Mouse (Mus musculus): ENCODE data around the gene Ogfr.

The Ogfr gene

DNA sequence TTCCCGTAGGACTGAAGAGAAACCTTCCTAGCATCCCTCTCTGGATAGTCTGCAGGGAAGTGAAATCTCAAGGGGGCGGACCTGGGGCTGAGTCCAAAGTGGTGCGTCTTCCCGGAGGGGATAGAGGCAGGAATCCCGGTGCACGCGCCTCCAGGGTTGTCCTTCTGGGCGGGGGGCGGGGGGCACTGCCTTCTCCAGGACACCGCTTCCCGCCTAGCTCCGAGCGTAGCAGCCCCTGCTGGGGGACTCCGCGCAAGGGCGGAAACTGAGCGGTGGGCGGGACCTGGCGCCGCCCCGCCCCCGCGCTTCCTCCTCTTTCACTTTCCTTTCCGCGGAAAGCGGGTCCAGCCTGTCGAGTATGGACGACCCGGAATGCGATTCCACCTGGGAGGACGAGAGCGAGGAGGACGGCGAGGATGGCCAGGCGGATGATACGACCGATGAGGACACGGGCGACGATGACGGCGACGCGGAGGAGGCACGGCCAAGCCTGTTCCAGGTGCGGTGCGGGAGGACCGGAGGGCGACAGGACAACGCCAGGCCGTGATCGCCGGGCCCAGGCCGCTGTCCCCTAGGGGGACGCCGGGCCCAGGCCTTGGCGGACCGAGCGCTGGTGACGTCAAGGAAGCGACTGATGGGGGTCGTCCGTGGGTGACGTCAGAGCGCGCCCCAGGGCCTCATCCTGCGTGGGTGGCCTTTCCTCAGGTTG, at the start of gene Ogfr:
Gene Ogfr (plus strand): TSS at position 123 of the 709 bp plus-strand sequence.
- peak; percentile 93 for DNase-seq (ENCODE audit: low read depth, low spot score)

DNA sequence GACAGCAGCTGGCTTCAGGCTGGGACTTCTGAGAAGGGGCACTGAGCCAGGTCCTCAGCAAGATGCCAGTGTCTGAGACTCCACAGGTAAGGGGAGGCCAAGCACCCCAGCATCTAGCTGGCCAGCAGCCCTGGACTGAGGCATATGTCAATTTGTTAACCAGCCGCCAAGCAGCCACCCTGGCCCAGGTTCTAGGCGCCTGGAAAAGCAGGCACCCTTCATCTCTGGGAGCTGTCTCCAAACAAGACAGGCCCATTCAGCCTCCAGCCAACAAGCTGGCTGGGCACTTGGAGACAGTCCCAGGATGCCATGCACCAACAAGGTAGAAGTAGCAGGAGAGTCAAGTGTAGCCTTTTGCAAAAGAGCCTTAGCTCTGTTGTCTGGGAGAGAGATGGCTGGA, 45.4 kb upstream of the Ogfr start:
- no peak for DNase-seq (ENCODE audit: low read depth, low spot score)

DNA sequence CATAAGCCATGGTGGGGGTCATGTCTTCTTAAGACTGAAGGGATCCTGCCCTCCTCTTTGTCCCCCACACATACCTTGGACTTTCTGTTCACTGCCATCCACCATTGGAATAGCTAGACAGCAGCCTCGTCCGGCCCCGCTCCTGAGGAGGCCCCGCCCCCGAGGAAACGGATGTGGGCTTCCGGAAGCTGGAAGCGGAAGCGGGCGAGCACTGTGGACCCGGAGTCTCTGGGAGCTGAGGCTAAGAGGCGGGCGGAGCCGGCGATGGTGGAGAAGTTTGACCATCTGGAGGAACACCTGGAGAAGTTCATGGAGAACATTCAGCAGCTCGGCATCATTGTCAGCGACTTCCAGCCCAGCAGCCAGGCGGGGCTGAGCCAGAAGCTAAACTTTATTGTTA, 44.0 kb upstream of the Ogfr start:
- peak; percentile 18 for DNase-seq (ENCODE audit: low read depth, low spot score)

DNA sequence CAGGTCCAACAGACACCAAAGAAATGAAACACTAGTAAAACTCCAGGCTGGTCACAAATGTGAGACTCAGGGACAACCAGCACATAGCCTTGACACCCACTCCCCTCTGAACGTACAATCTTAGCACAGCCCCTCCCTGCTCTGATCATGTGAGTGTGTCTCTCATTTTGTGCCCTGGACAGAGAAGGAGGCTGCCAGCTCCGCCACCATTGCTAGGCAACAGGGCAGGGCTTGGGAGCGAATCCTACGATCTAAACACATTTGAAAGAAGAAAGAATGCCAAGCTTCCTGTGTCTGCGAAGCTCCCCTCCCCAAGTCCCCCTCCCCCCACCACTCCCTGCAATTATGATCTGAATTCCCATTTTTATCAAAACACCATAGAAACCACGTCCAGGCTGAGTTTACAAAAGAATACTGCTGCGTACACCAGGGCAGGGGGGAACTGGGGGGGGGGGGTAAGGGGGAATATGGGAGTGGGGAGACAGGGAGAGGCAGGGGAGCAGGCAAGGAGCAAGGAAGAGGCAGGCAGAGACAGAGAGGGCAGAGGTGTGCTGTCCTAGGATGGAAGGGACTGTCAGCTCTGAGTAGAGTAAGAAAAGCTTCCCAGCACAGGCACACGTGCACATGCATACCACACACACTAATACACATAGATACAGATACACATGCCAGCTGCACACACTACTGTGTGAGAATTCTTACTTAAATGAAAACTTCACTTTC, 41.5 kb upstream of the Ogfr start:
- no peak for DNase-seq (ENCODE audit: low read depth, low spot score)

DNA sequence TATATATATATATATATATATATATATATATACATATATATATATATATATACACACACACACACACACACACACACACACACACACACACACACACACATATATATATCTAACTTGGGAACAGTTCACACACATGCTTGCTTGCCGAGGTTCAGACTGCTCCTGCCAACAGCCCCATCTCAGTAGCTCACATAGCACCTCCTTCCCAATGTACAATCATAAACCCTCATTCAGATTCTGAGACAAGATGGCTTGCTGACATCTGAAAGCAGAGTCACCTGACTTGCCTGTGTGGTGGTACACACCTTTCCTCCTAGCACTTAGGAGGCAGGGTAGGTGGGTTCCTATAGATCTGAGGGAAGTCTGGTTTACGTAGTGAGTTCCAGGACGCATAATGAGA, 36.7 kb upstream of the Ogfr start:
- no peak for DNase-seq (ENCODE audit: low read depth, low spot score)

DNA sequence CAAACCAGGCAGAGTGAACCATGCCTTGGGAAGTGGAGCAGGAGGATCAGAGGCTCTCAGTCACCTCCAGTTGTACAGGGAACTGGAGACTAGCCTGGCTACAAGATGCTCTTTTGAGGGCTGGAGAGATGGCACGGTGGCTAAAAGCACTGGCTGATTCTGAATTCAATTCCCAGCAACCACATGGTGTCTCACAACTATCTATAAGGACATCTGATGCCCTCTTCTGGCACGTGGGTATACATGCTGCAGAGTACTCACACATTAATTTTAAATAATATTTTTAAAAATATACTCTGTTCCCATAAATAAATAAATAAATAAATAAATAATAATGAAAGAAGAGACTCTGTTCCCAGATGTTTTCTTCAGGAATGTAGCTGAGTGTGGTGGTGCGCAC, 33.8 kb upstream of the Ogfr start:
- DNase-seq (ENCODE audit: low read depth, low spot score), result no peak

DNA sequence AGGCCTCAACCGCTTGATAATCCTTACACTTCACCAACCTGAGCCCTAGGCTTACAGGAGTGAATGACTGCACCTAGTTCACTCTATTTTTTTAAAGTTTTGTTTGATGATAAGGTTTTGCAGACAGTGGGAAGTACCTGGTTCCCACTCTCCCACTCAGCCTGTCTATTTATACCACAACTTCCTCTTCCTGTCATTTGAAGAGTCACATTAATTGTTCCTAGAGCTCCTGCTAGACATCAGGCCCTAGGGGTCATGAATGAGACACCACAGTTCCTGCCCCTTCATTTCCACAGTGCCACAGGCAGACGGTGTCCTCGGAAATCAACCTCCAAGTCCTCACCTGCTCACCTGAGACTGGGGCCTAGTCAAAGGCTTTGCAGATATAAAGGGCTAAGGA, 32.6 kb upstream of the Ogfr start:
- no peak for DNase-seq (ENCODE audit: low read depth, low spot score)

DNA sequence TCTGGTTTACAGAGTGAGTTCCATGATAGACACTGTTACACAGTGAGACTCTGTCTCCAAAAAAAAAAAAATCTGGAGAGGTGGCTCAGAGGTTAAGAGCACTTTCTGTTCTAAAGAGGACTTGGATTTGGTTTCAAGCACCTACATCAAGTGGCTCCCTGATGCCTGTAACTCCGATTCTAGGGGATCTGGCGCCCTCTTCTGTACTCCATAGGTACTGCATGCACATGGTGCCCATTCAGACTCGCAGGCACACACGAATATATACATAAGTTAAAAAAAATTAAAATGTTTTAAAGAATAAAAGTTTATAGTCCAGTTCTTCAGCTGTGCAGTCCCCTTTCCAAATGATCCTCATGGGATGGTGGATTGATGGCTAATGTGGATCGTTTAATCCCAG, 28.8 kb upstream of the Ogfr start:
- peak; percentile 39 for DNase-seq (ENCODE audit: low read depth, low spot score)

DNA sequence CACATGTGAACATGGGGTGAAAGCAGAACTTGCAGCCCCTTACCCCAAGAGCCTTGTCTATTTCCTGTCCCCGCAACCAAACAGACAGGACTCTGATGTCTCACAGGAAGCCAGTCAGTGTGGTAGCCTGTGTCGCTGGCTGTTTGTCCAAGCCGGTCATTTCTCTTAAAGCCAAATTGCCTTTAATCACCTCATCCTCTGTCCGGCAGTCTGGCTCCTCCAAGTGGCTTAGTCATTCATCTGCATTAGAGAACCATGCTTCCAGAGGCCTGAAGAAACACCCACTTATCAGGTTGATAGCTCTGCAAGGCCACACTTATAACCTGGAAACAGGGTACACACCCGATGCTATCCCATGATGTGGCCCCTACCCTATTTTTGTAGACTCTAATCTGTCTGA, 26.9 kb upstream of the Ogfr start:
- no peak for DNase-seq (ENCODE audit: low read depth, low spot score)

DNA sequence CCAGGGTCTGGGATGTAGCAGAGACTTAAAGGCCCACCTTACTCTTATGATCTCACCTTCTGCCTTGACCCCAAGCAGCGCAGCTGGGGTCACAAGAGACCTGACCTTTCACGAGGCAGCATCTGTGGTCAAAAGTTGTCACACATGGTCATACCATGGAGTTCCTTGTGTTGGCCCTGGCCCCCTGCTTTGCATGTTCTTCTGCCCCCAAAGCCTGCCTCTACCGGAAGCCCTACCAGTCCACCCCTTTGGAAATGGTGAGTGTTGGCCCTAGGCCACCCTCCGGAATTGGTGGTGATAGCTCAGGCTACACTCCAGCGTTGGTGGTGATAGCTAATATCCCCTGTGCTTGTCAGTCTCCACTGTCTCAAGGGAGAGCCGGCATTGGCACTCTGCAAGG, 25.7 kb upstream of the Ogfr start:
- DNase-seq (ENCODE audit: low read depth, low spot score), result no peak

DNA sequence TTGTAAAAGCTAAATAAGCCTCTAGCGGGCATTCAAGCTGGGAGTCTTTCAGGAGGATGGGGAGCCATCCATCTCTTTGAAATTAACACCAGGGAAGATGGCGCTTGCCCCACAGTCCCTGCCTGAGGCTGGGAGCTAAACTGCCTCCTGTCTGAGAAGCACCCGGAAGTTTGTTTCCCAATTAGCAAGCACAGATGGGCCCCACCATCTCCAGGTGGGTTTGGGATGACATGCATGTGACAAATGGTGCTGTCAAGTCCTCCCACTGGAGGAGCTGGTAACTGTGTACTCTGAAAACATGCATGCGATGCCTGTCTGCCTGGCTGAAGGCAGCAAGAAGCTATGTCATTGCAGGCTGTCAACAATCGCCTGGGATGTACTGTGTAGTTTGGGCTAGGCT, 25.2 kb upstream of the Ogfr start:
- DNase-seq (ENCODE audit: low read depth, low spot score), result no peak

DNA sequence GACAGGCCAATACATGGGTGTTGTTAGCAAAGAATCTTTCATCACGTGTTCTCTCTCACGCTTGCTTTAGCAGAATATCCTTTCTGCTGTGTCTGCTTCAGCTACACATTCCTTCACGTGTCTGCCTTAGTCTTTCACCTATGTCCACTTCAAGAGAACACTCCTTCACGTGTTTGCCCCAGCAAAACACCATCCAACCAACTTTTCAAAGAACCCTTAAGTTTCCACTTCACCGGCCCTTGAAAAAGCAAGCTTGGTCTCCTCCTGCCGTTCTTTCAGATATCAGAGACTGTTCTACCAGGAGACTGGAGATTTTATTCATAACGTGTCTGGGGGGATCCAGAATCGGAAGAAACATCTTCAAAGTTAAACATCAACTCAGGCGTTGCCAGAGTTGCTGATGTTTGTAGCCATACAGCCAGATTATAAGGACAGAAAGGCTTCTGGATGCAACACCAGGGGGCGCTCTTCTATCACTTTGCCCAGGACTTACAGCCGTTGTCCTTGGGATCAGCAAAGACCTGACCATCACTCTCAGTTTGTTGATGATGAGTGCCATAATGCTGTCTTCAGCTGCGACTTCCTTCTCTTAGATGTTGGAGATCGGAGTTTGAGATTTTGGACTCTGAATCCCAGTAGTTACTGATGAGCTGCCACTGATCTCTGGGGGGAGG, 22.7 kb upstream of the Ogfr start:
- peak; percentile 85 for DNase-seq (ENCODE audit: low read depth, low spot score)

DNA sequence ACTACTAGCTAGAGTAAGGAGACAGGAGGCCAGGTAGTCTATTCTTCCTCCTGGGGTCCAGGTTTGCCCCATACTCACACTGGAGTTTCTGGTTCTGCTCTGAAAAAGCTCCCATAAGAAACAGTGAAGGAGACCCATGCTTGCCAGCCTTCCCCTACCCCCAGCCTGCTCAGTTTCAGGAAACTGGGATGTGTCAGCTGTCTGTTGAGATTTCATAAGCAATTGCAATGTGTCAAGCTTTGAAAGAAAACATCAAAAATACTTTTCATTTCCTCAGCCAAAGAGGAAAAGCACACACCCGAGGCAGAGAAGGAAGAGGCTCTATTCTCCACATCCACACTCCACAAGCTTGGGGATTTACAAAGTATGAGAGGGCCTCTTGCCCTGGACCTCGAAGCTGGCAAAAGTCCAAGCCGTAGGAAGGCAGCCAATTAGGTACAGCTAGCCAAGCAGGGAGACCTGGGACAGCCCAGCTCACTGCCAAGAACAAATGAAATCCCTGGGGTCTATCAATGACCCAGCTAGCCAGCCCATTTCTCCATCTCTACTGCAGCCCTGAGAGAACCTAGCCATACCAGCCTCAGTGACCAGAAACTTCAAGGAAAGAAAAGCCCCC, 19.9 kb upstream of the Ogfr start:
- DNase-seq (ENCODE audit: low read depth, low spot score), result no peak

DNA sequence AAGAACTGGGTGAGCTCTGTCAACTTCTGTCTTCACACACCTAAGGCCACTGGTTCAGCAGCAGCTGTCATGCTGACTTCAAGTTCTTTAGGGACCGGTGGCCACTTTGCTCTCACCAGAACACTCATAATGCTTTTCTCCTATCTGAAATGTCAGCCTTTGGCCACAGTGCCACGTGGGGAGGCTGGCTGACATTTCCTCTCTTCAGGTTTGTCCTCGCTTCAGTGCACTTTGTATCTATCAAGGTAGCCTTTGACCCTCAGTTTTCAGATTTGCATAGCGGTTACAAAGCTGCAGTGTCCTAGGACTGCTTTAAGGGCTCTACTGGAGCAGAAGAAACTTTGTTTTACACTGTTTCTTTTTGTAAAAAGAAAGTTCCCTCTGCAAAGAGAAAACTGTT, 12.6 kb upstream of the Ogfr start:
- DNase-seq (ENCODE audit: low read depth, low spot score), result no peak

DNA sequence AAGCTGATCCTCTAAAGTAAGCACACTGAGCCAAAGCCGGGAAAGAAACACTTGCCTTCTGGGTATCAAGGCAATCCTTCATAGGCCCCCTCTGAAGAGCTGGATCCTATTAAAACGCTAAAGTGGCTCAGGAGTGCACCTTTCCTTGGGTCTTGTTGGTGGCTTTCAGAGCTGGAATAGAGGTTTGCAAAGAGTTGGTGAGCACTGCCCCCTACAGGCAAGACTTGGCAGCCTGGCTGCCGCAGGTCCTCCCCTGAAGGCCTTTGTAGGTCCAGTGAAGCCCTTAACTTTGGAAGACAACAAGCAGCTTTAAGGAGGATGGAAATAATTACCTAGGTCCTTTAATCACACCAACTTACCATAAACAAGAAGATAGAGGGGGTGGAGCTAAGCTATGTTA, 10.4 kb upstream of the Ogfr start:
- peak; percentile 87 for DNase-seq (ENCODE audit: low read depth, low spot score)

DNA sequence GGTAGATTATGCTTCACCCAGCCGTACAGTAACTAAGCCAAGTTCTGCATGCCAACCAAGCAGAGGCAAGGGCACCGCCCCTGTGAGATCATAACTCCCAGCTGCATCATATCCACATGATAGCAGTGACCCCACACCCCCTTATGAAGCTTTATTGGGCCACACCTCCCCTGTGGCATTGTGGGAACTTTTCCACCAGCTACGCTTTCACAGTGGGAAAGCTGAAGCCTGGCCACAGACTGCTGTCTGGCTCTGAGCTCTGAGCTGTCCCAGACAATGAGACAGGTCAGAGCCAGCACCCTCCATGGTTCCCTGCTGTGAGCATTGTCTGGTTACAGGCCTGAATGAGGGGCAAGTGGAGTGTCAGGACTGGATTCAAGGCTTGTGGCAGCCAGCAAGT, 8.0 kb upstream of the Ogfr start, which contains the start of gene Mrgbp:
Gene Mrgbp (plus strand): TSS at position 303 of the 400 bp plus-strand sequence.
- no peak for DNase-seq (ENCODE audit: low read depth, low spot score)

DNA sequence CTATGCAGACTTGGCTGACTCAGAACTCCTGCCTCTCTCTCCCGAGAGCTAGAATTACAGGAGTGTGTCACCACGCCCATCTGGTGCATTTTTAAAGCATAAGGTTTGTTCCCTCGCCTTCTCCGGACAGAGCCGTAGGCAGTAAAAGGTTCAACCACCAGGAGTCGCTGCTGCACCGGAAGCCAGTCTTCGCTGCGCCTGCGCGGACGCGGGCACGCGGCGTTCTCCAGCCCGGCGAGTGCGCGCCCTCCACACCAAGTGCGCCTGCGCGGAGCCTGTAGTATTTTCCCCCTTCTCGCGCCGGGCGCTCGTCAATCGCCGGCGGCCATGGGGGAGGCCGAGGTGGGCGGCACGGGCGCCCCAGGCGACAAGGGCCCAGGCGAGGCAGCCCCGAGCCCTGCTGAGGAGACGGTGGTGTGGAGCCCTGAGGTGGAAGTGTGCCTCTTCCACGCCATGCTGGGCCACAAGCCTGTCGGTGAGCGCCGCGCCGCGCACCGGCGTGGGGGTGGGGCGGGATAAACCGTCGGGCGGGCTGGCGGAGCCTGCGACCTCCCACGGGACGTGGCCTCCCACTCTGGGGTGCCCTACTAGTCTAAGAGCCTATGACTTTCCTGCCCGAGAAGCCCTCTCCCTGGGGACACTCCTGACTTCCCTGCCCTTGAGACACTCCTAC, 6.4 kb upstream of the Ogfr start:
- peak; percentile 98 for DNase-seq (ENCODE audit: low read depth, low spot score)

DNA sequence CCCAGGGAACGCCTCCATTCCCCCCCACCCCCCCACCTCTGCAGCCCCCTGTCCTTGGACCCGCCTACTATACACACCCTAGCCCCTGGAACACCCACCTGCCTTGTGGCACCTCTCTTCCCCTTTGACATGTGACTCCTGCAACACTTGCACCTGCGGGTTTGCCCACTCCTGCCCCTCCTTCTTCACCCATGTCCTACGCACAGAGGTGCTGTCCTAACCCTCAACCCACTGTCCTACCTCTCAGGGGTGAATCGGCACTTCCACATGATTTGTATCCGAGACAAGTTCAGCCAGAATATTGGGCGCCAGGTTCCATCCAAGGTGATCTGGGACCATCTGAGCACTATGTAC, 5.9 kb upstream of the Ogfr start:
- DNase-seq (ENCODE audit: low read depth, low spot score), result peak; percentile 41

DNA sequence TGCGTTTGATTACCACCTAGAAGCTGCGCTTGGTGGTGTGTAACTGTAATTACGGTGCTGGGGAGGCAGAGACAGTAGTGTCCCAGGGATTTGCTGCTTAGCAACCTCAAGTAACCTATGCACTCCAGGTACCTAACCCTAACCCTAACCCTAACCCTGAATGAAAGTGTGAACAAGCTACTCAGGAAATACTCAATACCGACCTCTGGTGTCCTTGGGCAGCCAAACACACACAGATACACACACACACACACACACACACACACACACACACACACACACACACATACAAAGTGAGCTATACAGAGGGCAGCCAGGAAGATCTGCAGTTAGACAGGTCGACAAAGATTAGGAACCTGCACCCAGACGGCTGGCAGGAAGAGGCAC, 316 bp upstream of the Ogfr start:
- peak; percentile 64 for DNase-seq (ENCODE audit: low read depth, low spot score)

DNA sequence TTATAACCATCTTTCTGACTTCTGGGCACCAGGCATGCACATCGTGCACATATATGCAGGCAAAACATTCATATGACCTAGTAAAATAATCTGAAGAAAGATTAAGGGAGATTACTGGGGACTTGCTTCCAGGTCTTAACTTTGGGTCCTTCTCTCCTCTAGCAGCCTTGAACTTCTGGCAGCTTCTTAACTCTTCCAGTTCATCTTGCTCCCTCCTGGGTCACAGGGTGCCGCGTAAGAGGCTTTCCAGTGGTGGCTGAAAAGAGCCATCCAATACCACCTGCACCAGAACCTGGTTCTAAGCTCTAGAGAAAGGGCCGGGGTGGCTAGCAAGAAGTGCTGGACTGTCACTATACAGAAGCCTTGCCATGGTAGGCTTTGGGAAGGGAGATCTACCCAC, 8.4 kb downstream of the Ogfr start, which contains the start of gene Col9a3:
Gene Col9a3 (plus strand): TSS at position 301 of the 400 bp plus-strand sequence.
- no peak for DNase-seq (ENCODE audit: low read depth, low spot score)

DNA sequence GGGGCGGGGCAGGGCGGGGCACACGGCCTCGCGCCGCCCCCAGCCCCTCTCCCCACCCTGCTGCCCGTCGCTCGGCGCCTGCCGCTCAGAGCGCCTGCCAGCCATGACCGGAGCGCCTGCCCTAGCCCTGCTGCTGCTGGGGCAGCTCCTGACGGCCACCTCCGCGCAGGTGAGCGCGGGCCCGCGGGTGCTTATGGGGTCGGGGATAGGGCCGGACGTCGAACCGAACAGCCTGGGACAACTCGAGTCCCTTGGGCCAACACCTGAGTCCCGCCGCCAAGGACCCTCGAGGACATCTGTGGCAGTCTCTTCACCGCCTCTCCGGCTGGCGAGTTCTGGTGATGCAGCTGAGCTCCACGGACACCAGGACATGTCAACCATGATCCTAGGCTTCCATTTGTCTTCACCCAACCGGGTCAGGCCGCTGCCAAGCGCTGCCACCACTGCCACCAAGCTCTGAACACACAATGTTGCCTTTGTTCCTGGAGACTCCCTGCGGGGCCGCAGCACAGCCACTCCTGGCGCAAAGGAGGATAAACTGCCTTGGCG, 9.2 kb downstream of the Ogfr start:
- no peak for DNase-seq (ENCODE audit: low read depth, low spot score)

Data from CD4-positive, CD25-positive, alpha-beta regulatory T cell, adult 2 months (primary cell).